Mouse (Mus musculus): ENCODE measurements around the gene Phf12.

- TF ChIP-seq CTCF (IDR thresholded peaks at IDR 0.05; ENCODE audit: control insufficient read depth, insufficient read depth, insufficient read length): no peak
- TF ChIP-seq MAX (IDR thresholded peaks at IDR 0.05): no peak
- no peak for TF ChIP-seq CEBPB (IDR thresholded peaks at IDR 0.05; ENCODE audit: low read depth)
- TF ChIP-seq USF1 (IDR thresholded peaks at IDR 0.05; ENCODE audit: low read depth): no peak
- no peak for TF ChIP-seq FOSL1 (IDR thresholded peaks at IDR 0.05; ENCODE audit: insufficient read depth, low read length, poor library complexity, severe bottlenecking)
These were observed 729 bp upstream of the Phf12 start for GRCm38 (mm10) chr11:77981609-77982440.
